Mouse (Mus musculus) T-helper 2 cell (primary cell): ENCODE measurements around the gene Iqgap2.

Source experiments
- in situ Hi-C: fragments of 300-600 bp; cut with MboI, MseI; formaldehyde crosslinking; loops from one replicate; pipeline ENCODE4 v1.15.1; 2025; ENCODE audit warnings: high pct_unique_total_duplicates

The Iqgap2 gene

GRCm38 (mm10) chr13:95891491-95891925, at the start of gene Iqgap2:
Iqgap2 (minus strand) TSS chr13:95891922.
- in situ Hi-C loops = loop anchor here (10.0 kb wide), 2 partner anchors 63 to 327 kb away; no protein-coding TSS in a partner anchor

- in situ Hi-C loops = no loop called here
These were observed 49.1 kb upstream of the Iqgap2 start for GRCm38 (mm10) chr13:95940811-95941210.

DNA sequence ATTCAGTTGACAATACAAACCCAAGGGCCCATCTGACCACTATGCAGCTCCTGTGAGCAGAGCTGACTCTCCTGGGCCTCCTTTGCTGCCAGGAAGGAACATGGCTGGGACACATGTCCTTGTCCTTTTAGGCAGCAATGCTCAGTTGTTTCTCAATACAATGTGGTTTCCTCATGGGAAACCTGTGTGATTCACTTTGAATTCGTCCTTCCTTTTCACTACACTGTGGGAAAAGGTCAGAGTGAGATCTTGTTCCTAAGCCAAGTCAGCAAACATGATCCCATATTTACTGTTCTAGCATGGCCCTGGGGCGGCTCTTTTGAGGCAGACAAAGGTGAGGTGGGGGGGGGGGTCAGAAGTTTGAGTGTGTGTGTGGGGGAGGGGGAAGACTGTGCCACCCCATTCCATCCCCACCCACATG, 32.5 kb upstream of the Iqgap2 start:
- in situ Hi-C loops = no loop called here

- in situ Hi-C loops = no loop called here
These were observed 30.9 kb upstream of the Iqgap2 start for GRCm38 (mm10) chr13:95922626-95923025.

GRCm38 (mm10) chr13:95918624-95919284, 27.0 kb upstream of the Iqgap2 start:
- in situ Hi-C loops = no loop called here

- in situ Hi-C loops = no loop called here
These were observed 21.3 kb upstream of the Iqgap2 start for GRCm38 (mm10) chr13:95913046-95913406.

DNA sequence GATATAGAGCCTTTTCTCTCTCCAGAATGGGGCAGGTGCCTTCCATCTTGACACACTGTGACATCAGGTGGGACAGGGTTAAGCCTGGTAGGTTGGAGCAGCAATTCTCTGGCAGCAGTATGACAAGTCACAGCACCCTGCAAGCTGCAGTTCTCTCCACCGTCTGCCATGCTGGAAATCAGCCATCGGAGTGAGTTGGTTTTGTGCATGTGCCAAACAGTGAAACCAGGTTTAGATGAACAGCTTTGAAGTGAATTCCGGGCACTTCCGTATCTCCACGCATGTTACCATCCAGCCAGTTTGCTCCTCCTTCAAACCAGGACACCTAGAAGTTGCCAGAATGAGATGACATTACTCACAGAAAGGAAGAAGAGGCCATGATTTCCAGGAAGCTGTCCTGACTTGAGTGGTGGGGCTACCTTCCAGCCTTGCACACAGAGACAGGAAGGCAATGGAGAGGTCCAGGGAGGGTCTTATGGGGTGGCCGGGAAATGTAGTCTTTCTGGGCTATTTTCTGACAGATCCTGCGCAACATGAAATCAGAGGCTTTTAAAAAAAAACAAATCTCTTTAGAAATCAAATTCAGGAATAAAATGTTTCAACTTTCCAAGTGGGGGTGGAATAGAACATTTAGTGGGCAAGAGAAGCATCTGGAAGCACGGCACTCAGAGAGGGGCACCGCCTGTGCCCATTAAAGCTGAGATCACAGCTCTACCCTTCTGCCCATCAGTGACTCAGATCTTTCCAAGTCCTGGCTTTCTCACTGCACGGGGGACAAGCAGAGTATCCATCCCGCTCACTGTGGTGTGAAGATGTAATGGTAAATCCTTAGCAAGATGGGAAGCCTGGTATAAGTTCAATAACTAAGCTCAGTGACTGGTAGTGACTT, 20.7 kb upstream of the Iqgap2 start:
- in situ Hi-C loops = no loop called here

- in situ Hi-C loops = no loop called here
These were observed 18.5 kb upstream of the Iqgap2 start for GRCm38 (mm10) chr13:95910270-95910669.

- in situ Hi-C loops = no loop called here
These were observed 17.5 kb upstream of the Iqgap2 start for GRCm38 (mm10) chr13:95909244-95909643.

- in situ Hi-C loops = no loop called here
These were observed 11.0 kb upstream of the Iqgap2 start for GRCm38 (mm10) chr13:95902696-95903095.

GRCm38 (mm10) chr13:95899885-95900650, 8.3 kb upstream of the Iqgap2 start:
- in situ Hi-C loops = loop anchor here (10.0 kb wide), 2 partner anchors 55 to 335 kb away; no protein-coding TSS in a partner anchor

- in situ Hi-C loops = loop anchor here (10.0 kb wide), 2 partner anchors 58 to 332 kb away; no protein-coding TSS in a partner anchor
These were observed 4.8 kb upstream of the Iqgap2 start for GRCm38 (mm10) chr13:95896501-95896900.

- in situ Hi-C loops = loop anchor here (10.0 kb wide), 2 partner anchors 62 to 328 kb away; no protein-coding TSS in a partner anchor
These were observed 1.4 kb upstream of the Iqgap2 start for GRCm38 (mm10) chr13:95893166-95893565.

- in situ Hi-C loops = loop anchor here (10.0 kb wide), 2 partner anchors 62 to 328 kb away; no protein-coding TSS in a partner anchor
These were observed 956 bp upstream of the Iqgap2 start for GRCm38 (mm10) chr13:95892611-95893145.

DNA sequence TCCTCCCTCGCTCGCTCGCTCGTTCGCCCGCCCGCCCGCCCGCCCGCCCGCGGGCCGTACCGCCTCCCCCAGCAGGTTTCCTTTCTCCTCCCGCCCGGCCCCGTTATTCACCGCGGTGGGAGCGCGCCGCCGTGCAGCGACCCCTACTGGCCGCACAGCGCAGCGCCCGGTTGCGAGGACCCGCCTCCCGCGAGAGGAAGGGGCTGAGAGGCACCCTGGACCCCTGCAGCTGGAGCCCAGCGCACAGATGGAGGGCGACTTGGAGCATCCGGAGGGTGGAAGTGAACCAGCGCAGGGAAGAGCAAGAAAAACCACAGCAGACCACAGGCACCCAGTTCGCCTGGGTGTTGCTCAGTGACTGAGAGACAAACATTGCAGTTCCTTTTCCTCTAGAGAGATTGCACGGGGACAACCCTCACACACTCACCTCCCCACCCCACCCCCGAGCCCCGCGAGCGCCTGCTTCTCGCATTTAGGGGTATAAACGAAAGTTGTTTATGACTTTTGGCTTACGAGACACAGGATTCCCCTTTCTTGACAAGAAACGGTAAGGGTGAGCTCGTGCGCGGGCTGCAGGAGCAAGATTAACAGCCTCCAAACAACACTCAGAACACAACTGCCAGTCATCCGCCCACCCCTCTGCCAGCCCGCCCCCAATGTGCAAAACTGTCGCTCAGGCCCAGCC, 346 bp upstream of the Iqgap2 start:
- in situ Hi-C loops = loop anchor here (10.0 kb wide), 2 partner anchors 63 to 327 kb away; no protein-coding TSS in a partner anchor

- in situ Hi-C loops = loop anchor here (10.0 kb wide), 2 partner anchors 64 to 326 kb away; no protein-coding TSS in a partner anchor
These were observed 761 bp downstream of the Iqgap2 start for GRCm38 (mm10) chr13:95890851-95891471.

DNA sequence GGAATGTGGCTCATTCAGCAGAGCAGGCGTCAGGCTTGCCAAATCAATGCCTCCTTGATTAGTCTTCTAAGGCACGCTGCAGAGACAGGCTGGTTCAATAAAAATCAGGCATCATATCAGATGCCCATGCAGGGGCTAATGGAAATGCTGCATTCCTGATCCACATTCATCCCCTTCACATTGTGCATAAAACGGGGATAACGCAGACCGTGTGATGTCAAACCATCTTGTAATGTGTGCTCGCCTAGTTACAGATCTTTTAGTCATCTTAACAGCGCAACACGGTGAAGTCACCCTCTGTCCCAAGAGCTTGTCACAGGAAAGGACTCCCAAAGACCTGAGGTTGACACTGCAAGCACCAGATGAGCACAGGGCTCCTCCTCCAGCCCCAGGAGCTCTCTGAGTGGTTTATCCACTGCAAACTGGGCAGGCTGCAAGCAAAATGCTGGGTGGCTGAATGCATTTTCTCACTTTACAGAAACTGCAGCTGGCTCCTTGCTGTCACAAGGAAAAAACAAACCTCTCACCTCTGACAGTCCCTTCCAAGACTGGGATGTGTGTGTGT, 1.7 kb downstream of the Iqgap2 start:
- in situ Hi-C loops = loop anchor here (10.0 kb wide), 2 partner anchors 65 to 325 kb away; no protein-coding TSS in a partner anchor

- in situ Hi-C loops = no loop called here
These were observed 2.4 kb downstream of the Iqgap2 start for GRCm38 (mm10) chr13:95889366-95889765.

DNA sequence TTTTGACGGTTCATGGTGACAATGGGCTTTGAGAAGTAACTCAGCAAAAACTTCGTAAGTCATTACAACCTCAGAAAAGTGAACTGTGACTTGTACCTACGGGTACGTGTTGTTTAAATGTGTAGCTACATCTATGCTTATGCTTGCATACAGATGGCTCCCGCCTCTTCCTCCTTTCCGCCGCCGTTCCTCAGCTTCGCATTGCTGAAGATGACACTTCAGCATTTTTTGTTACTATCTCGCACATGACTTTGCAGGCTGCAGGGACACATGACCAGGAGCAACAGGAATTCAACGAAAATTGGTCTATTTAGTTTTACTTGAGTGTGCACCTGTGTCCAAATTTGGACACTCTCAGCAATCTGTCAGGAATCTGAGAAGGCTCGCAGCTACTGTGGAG, 3.1 kb downstream of the Iqgap2 start:
- in situ Hi-C loops = no loop called here

GRCm38 (mm10) chr13:95888170-95888569, 3.6 kb downstream of the Iqgap2 start:
- in situ Hi-C loops = no loop called here
